Mouse (Mus musculus): ENCODE data around the gene Accs.

GRCm38 (mm10) chr2:93880981-93881380 is 31.2 kb upstream of the Accs start:
- TF ChIP-seq POLR2A (IDR thresholded peaks at IDR 0.05; ENCODE audit: extremely low read depth, insufficient read depth, low read length): no peak
- TF ChIP-seq CTCF (IDR thresholded peaks at IDR 0.05; ENCODE audit: low read depth, low read length): no peak
